Mouse (Mus musculus) stomach, postnatal 0 days (tissue): ENCODE measurements around the gene Golga7b.

Experiments
- CTCF ChIP-seq: IDR thresholded peaks from 2 replicates; pipeline ENCODE4 v1.5.1; 2016; ENCODE audit warnings: antibody characterized with exemption, low read depth, mild to moderate bottlenecking, moderate library complexity
- EP300 ChIP-seq: optimal IDR thresholded peaks from 2 replicates; pipeline ENCODE3; 2016; ENCODE audit warnings: antibody characterized with exemption

DNA sequence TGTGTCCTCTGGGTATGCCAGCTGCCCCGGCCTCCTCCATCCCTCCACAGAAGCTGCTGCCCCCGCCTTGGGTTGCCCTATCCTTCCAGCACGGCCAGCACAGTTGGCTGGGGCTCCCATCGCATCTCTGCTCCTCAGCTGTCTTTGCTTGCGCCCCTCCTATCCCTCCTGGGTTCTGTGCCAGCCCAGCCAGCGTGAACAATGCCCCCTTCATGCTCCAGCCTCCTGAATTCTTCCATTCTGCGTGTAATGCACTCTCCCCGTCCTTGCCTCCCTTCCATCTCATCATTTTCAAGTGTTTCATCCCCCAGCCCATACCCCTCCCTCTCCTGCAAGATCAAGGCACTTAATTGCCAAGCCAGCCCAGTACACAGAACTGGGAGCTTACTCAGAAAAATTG lies 69.6 kb downstream of the Golga7b start:
- TF ChIP-seq CTCF (no peak), EP300 (no peak)
